Mouse (Mus musculus) hindbrain, embryonic 12.5 days (tissue): ENCODE measurements at regions not wholly inside any gene's neighbourhood (a gene's known extent, or its start where the extent isn't known, plus 50 kb on each side); places are given as distances from the start of the nearest gene placed in this dataset.

Source experiments
- ATAC-seq: fragments of 200-750 bp; cut with Nextera tagmentation; 2 replicates; pipeline ENCODE4 v1.8.0; 2017; ENCODE audit warnings: moderate TSS enrichment; ENCODE audit not compliant: low FRiP score
- H3K27ac ChIP-seq: fragments of 300-500 bp; sonication (generic); 2 replicates; pipeline ENCODE4 v1.5.1; 2016; ENCODE audit warnings: mild to moderate bottlenecking
- H3K27me3 ChIP-seq: fragments of 300-500 bp; sonication (generic); 2 replicates; pipeline ENCODE4 v1.6.1; 2016; ENCODE audit warnings: mild to moderate bottlenecking
- H3K36me3 ChIP-seq: fragments of 300-500 bp; sonication (generic); 2 replicates; pipeline ENCODE4 v1.6.1; 2016; ENCODE audit warnings: mild to moderate bottlenecking
- H3K4me1 ChIP-seq: fragments of 300-500 bp; sonication (generic); 2 replicates; pipeline ENCODE4 v1.6.1; 2016
- H3K4me2 ChIP-seq: fragments of 300-500 bp; sonication (generic); replicated peaks from 2 replicates; pipeline ENCODE4 v1.6.1; 2016; ENCODE audit warnings: mild to moderate bottlenecking
- H3K4me3 ChIP-seq: fragments of 300-500 bp; sonication (generic); 2 replicates; pipeline ENCODE4 v1.5.1; 2016; ENCODE audit warnings: mild to moderate bottlenecking
- H3K9ac ChIP-seq: fragments of 300-500 bp; sonication (generic); 2 replicates; pipeline ENCODE4 v1.6.1; 2016; ENCODE audit warnings: mild to moderate bottlenecking, moderate library complexity
- H3K9me3 ChIP-seq: fragments of 300-500 bp; sonication (generic); replicated peaks from 2 replicates; pipeline ENCODE4 v1.6.1; 2016; ENCODE audit warnings: mild to moderate bottlenecking
- WGBS: fragments of 180-500 bp; shearing (Covaris S2); methylation state at CpG from one replicate; pipeline ENCODE4 v1.1.7; 2016; 5-methylcytosine and 5-hydroxymethylcytosine counted together

DNA sequence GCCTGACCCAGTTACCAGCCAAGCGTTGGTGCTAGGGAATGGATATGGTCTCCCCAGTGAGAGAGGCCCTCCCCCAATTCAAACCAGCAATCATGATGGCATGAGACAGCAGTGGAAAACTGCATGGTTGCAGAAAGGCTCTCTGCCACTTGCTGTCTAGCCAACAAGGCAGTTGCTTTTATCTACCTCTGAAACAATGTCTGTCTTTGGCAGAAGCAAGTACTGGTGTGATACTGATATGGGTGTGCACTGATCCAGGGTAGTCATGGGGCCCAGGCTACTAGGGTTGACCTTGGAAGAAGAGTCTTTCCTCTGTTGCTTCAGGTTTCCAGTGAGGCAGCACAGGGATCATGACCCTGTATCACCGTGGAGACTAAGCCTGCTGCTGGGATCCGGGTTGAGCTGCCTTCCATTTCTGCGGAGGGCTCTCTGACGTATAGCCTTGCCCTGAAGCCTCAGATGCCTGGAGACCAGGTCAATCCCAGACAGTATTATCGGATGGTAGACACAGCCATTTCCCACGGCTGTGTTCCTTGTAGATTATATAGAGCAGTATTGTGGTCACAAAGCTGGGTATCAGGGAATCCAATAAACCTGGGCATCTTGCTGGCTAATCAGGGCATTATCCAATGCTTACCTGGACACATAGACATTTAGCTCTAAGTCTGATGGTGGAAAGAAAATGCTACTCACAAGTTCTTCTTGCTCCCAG, 101.5 kb upstream of the Klf13 start:
- WGBS, result 76% methylated on average over 7 of the region's 7 CpGs
- no peak overlapping the region for H3K4me2 ChIP-seq
- H3K9ac ChIP-seq, result no peak overlapping the region
- no peaks in the 10 kb centered on the region for H3K4me1 ChIP-seq
- ATAC-seq, result no peak
- no peak overlapping the region for H3K27ac ChIP-seq
- no peaks in the 10 kb centered on the region for H3K36me3 ChIP-seq
- H3K4me3 ChIP-seq, result no peak overlapping the region
- H3K27me3 ChIP-seq, result no peaks in the 10 kb centered on the region
- H3K9me3 ChIP-seq, result peaks cover 7% of the 10 kb centered on the region; the same call in 1 of the 2 replicates

DNA sequence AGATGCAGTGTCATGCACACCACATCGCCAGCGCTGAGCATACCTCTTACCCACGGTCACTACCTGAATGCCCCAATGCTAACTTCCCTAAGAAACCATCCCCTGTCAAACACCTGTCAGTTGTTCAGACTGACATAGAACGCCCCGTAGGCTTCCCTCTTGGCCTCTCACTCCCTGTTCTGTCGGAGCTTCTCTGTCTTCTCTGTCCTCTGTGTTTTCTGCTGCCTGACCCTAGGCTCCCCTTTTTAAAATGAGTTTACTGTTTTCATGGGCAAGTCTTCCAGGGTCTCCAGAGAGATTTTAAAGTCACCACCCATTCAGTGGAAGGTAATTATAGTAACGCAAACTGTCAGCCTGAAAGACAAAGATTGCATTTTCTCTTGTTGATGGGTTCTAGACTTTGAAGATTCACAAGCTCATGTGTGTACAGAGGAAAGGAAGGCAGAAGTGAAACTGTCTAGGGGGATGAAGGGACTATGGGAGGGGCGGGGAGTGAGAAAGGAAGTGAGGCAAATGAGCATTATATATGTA, 99.1 kb upstream of the Klf13 start:
- WGBS, result 82% methylated on average over 8 of the region's 8 CpGs
- no peak for ATAC-seq

DNA sequence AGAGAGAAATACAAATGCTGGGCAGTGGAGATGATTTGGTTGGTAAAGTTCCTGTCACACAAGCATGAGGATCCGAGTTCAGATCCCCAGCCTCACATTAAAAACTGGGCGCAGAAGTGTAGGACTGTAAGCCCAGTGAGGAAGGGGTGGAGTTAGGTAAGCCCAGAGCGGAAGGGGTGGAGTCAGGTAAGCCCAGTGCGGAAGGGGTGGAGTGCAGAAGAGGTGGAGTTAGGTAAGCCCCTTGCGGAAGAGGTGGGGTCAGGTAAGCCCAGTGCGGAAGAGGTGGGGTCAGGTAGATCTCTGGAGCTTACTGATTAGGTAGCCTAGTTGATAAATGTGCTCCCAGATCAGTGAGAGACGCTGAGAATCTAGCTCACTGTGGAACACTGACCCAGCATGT, 97.4 kb upstream of the Klf13 start:
- Histone ChIP-seq H3K4me1 (0 out of 2 replicates have a peak, but pooled peaks cover 2% of the 10 kb centered on the region), H3K4me3 (no peak overlapping the region), H3K9ac (no peak overlapping the region), H3K27ac (no peak overlapping the region), H3K4me2 (no peak overlapping the region), H3K36me3 (no peaks in the 10 kb centered on the region), H3K9me3 (peaks cover 5% of the 10 kb centered on the region; the same call in 1 of the 2 replicates), H3K27me3 (no peaks in the 10 kb centered on the region)
- no peak for ATAC-seq
- 86% methylated on average over 7 of the region's 7 CpGs for WGBS

More for the DNA sequence above, 99.1 kb upstream of the Klf13 start:
- H3K27ac ChIP-seq, result no peak overlapping the region
- no peak overlapping the region for H3K4me3 ChIP-seq
- H3K4me1 ChIP-seq, result 0 out of 2 replicates have a peak, but pooled peaks cover 2% of the 10 kb centered on the region
- H3K9ac ChIP-seq, result no peak overlapping the region
- no peaks in the 10 kb centered on the region for H3K36me3 ChIP-seq
- no peak overlapping the region for H3K4me2 ChIP-seq
- H3K27me3 ChIP-seq, result no peaks in the 10 kb centered on the region
- peaks cover 7% of the 10 kb centered on the region; the same call in 1 of the 2 replicates for H3K9me3 ChIP-seq

DNA sequence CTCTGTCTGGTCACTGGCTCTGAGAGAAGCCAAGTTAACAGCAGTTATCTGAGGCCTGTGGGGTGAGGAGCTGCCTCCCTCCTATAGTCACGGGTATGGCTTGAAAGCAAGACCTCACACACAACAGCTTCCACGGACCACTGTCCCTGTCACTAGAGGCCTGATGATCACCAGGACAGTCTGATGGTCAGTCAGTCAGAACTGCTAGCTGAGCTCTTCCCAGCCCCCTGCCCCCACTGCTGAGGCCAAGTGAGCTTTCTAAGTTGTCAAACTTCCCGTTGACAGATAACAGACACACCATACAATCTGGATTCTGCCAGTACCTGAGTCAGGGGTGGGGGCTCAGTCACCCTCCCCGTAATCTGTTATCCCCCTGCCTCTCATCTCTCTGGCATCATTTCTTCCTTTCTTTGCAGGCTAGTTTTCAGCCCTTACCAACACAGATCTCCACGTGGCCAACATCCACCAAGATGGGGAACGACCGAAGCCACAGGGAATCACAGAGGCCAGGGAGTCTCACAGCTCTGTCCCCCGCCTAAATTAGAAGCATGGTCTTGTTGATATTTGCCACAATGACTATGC, 96.4 kb upstream of the Klf13 start:
- Histone ChIP-seq H3K4me2 (no peak overlapping the region), H3K4me3 (no peak overlapping the region), H3K27ac (no peak overlapping the region), H3K27me3 (no peaks in the 10 kb centered on the region), H3K9me3 (no peaks in the 10 kb centered on the region), H3K4me1 (0 out of 2 replicates have a peak, but pooled peaks cover 2% of the 10 kb centered on the region), H3K36me3 (no peaks in the 10 kb centered on the region), H3K9ac (no peak overlapping the region)
- WGBS, result 81% methylated on average over 8 of the region's 8 CpGs
- ATAC-seq, result no peak

DNA sequence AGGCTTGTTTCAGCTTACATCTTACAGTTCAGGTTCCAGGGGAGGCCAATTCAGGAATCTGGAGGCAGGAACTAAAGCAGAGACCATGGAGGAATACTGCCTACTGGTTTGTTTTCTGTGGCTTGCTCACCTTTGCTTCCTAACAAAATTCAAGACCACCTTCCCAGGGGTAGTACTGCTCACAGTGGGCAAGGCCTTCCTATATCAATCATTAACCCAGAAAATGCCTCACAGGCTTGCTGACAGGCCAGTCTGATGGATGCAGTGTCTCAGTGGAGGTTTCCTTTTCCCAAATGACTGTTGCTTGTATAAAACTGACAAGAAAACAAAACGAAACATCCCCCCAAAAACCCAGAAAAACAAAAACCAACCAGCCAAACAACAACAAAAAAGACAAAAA, 95.8 kb upstream of the Klf13 start:
- Histone ChIP-seq H3K4me1 (0 out of 2 replicates have a peak, but pooled peaks cover 2% of the 10 kb centered on the region), H3K36me3 (no peaks in the 10 kb centered on the region), H3K4me3 (no peak overlapping the region), H3K4me2 (no peak overlapping the region), H3K27ac (no peak overlapping the region), H3K9me3 (no peaks in the 10 kb centered on the region), H3K27me3 (no peaks in the 10 kb centered on the region), H3K9ac (no peak overlapping the region)
- no peak for ATAC-seq
- WGBS, result 63% methylated on average over 1 of the region's 1 CpGs

DNA sequence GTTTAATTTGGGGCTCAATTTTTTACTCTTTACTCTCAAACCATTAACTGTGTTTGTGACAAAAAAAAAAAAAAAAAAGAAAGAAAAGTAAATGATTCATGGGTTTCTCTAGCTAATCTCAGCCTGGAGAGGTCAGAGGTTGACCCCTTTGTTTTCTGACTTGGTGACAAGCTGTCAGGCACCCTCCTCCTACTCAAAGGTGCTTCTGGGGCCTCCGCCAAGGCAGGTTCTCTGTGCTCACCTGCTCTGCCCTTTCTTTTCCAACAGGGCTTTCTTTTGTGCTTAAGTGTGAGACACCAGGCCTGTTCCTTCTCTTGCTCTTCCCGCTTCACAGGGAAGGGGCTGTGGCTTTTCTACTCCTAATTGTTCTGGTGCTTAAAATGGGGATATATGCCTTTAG, 94.7 kb upstream of the Klf13 start:
- Histone ChIP-seq H3K4me2 (no peak overlapping the region), H3K4me3 (no peak overlapping the region), H3K36me3 (no peaks in the 10 kb centered on the region), H3K4me1 (0 out of 2 replicates have a peak, but pooled peaks cover 2% of the 10 kb centered on the region), H3K27ac (no peak overlapping the region), H3K27me3 (no peaks in the 10 kb centered on the region), H3K9me3 (peaks cover under 1% of the 10 kb centered on the region; the same call in 1 of the 2 replicates), H3K9ac (no peak overlapping the region)
- 60% methylated on average over 2 of the region's 2 CpGs for WGBS
- ATAC-seq, result no peak

DNA sequence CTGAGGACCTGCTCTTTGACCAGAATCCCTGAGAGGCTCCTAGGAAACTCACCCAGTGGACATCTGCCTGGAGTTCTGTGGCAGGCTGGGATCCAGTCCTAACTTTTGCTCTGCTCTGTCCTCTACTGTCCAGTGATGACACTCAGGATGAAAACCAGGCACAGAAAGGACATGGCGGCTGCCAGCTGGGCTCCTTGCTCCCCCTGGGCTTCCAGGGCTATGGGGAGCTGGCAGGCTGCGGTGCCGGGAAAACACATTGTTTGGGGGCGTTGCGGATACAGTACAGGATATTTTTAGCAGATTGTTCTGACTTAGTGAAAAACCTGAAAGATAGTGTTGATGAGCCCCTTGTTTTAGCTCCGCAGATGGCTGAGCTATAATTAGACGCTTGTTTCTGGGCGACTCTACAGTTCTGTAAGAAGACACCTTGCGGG, 94.2 kb upstream of the Klf13 start:
- 68% methylated on average over 9 of the region's 9 CpGs for WGBS
- Histone ChIP-seq H3K27ac (no peak overlapping the region), H3K9me3 (peaks cover 5% of the 10 kb centered on the region; the same call in 1 of the 2 replicates), H3K4me3 (no peak overlapping the region), H3K36me3 (no peaks in the 10 kb centered on the region), H3K4me2 (no peak overlapping the region), H3K4me1 (0 out of 2 replicates have a peak, but pooled peaks cover 2% of the 10 kb centered on the region), H3K27me3 (no peaks in the 10 kb centered on the region), H3K9ac (no peak overlapping the region)
- ATAC-seq, result no peak

DNA sequence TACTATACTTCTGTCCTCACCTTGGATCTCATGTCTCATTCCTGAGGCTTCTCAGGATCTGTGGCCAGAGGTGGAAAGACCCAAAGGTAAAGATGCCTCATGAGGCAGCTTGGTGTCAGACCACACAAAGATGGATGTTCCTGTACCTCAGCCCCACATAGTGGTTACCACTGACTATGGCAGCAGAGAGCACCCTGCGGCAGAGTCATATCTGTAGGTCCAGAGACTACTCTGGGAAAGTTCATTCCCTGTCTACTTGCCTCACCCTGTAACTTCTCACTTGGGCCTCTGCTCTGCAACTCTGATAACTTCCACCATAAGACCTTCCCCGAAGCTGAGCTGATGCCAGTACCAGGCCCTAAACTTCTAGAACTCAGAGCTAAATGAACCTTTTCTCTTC, 91.9 kb upstream of the Klf13 start:
- Histone ChIP-seq H3K27me3 (no peaks in the 10 kb centered on the region), H3K4me3 (no peak overlapping the region), H3K9me3 (peaks cover 5% of the 10 kb centered on the region; the same call in 1 of the 2 replicates), H3K4me2 (no peak overlapping the region), H3K27ac (no peak overlapping the region), H3K36me3 (no peaks in the 10 kb centered on the region), H3K4me1 (0 out of 2 replicates have a peak, but pooled peaks cover 2% of the 10 kb centered on the region), H3K9ac (no peak overlapping the region)
- no peak for ATAC-seq
- 93% methylated on average over 2 of the region's 2 CpGs for WGBS

DNA sequence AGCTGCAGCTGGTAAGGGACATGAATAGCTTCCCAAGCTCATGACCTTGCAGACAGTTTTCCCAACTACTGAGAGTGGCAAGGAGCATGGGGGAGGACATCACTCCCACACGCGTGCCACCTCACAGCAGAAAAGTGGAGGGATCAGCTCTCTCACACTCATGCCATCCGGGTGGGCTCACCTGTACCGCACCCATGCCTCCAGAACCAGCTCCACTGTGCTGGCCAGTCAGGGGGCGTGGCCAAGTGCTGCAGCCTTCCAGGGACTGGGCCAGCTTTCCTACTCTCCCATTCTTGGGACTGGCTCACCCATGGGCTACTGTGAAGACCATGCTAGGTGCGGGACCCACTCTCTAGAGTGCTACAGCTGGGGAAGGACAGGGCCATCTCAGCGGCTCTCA, 88.4 kb upstream of the Klf13 start:
- ATAC-seq, result peak; percentile 32; the same call in 1 of the 2 replicates
- 87% methylated on average over 7 of the region's 7 CpGs for WGBS
- H3K4me2 ChIP-seq, result no peak overlapping the region
- H3K4me1 ChIP-seq, result no peaks in the 10 kb centered on the region; the same call in 1 of the 2 replicates
- H3K27ac ChIP-seq, result no peak overlapping the region
- H3K9ac ChIP-seq, result no peak overlapping the region
- no peak overlapping the region for H3K4me3 ChIP-seq
- no peaks in the 10 kb centered on the region for H3K27me3 ChIP-seq
- no peaks in the 10 kb centered on the region for H3K36me3 ChIP-seq
- peaks cover 5% of the 10 kb centered on the region; the same call in 1 of the 2 replicates for H3K9me3 ChIP-seq

DNA sequence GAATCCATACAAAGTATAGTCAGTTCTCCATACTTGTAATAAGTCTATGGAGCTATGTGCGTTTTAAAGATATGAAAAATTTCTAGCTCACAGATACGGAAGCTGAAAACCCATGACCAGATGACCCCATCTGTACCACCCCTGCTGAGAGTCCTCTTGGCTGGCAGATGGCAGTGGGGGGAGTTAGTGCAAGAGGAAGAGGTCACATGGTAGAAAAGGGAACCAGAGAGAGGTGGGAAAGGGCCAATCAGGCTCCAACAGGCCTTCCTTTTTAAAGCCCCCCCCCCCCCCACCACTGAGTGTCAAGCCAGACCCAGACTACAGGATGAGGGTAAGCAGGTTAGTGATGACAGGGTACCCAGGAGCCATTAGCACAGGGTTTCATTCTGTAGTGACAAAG, 86.4 kb upstream of the Klf13 start:
- no peaks in the 10 kb centered on the region for H3K27me3 ChIP-seq
- H3K4me2 ChIP-seq, result no peak overlapping the region
- no peak overlapping the region for H3K9ac ChIP-seq
- no peak for ATAC-seq
- H3K27ac ChIP-seq, result no peak overlapping the region
- peaks cover 5% of the 10 kb centered on the region; the same call in 1 of the 2 replicates for H3K9me3 ChIP-seq
- WGBS, result 70% methylated on average over 2 of the region's 2 CpGs
- no peaks in the 10 kb centered on the region for H3K36me3 ChIP-seq
- no peak overlapping the region for H3K4me3 ChIP-seq
- peaks cover 5% of the 10 kb centered on the region for H3K4me1 ChIP-seq

DNA sequence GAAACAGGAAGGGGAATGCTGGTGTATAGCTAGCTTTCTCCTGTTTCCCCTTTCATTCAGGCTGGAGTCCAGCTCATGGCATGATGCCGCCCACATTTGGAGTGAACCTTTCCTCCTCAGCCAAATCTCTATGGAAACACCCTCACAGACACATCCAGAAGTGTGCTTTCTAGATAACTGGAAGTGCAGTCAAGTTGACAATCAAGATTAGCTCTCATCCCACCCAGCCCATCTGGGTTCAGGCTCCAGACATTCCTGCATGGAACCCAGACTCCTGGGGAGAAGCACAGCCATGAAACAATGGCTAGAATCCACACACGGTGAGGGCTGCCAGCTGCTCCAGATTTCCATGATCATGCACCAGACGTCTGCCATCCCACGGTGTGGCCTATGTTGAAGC, 85.5 kb upstream of the Klf13 start:
- 64% methylated on average over 4 of the region's 4 CpGs for WGBS

DNA sequence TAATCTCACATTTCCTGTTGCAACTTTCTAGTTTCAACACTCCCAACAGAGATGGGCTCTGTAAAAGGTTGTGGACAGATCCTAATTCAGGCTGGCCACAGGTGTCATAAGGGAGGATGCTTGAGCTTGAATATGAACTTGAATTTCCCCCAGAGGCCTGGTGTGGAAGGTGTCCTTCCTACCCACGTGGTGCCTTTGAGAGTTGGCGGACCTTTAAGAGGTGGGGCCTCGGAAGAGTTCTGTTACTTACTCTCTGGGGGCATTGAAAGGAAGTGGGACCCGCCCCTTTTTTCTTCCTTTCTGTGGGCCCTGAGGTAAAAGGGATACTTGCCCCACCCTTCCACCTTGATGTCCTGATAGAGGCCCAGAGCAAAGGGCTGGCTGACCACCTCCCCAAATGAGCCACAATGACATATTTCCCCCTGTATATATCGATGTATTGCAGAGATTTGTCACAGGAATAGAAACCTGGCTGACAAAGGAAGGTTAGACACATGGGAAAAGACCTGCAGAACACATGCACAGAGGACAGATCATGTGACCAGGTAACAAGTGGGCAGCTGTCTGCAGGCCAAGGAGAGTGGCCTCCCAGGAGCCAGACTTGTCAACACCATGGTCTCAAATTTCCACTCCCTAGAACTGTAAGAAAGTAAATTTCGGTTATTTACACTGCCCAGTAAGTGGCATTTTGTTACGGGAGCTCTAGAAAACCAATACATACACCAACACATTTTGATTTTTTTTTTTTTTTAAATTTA, 84.2 kb upstream of the Klf13 start:
- Histone ChIP-seq H3K9ac (no peak overlapping the region), H3K27me3 (no peaks in the 10 kb centered on the region), H3K36me3 (no peaks in the 10 kb centered on the region), H3K4me1 (peaks cover 5% of the 10 kb centered on the region), H3K4me3 (no peak overlapping the region), H3K4me2 (no peak overlapping the region), H3K27ac (no peak overlapping the region), H3K9me3 (no peaks in the 10 kb centered on the region)
- 68% methylated on average over 7 of the region's 7 CpGs for WGBS
- no peak for ATAC-seq

More for the DNA sequence above, 85.5 kb upstream of the Klf13 start:
- Histone ChIP-seq H3K4me1 (peaks cover 5% of the 10 kb centered on the region), H3K4me2 (no peak overlapping the region), H3K36me3 (no peaks in the 10 kb centered on the region), H3K27me3 (no peaks in the 10 kb centered on the region), H3K4me3 (no peak overlapping the region), H3K27ac (no peak overlapping the region), H3K9me3 (peaks cover 5% of the 10 kb centered on the region; the same call in 1 of the 2 replicates), H3K9ac (no peak overlapping the region)
- no peak for ATAC-seq
